Mouse (Mus musculus): Measurements from ENCODE around the gene Ptma.

- TF ChIP-seq POLR2A (IDR thresholded peaks at IDR 0.05; ENCODE audit: insufficient read length, low read depth) (no peak), MAX (IDR thresholded peaks at IDR 0.05; ENCODE audit: low read depth) (no peak), MYOG (IDR thresholded peaks at IDR 0.05; ENCODE audit: control insufficient read depth in 1 of 3, insufficient read depth in 1 of 3, insufficient read length in 2 of 3, low read depth in 2 of 3) (peak in 1 of 3 experiments; percentile 59)
Measured at GRCm38 (mm10) chr1:86517076-86517475, 9.4 kb upstream of the Ptma start.
